Mouse (Mus musculus) myocyte (in vitro differentiated cells): ENCODE data around the gene Gm20431.

Source experiments
- CEBPB ChIP-seq: IDR thresholded peaks from 2 replicates; pipeline ENCODE4 v1.6.1; 2011; ENCODE audit warnings: mild to moderate bottlenecking, moderate library complexity; ENCODE audit not compliant: poor library complexity, insufficient read depth, severe bottlenecking
- MAX ChIP-seq: IDR thresholded peaks from one replicate; pipeline ENCODE4 v1.6.1; 2011; ENCODE audit warnings: low read depth, mild to moderate bottlenecking, control low read depth
- MYOD1 ChIP-seq, 3 experiments: IDR thresholded peaks; one replicate each; pipeline ENCODE4 v1.6.1; 2011; ENCODE audit warnings: control low read depth in 2 of 3, low read depth in 2 of 3, mild to moderate bottlenecking in 2 of 3, moderate library complexity in 1 of 3; ENCODE audit not compliant: insufficient read length in 2 of 3, control insufficient read depth in 1 of 3
- POLR2A ChIP-seq: IDR thresholded peaks from one replicate; pipeline ENCODE4 v1.6.1; 2011; ENCODE audit warnings: low read depth, mild to moderate bottlenecking, control low read depth, moderate library complexity; ENCODE audit not compliant: insufficient read length
- POLR2AphosphoS2 ChIP-seq: IDR thresholded peaks from one replicate; pipeline ENCODE4 v1.6.1; 2011; ENCODE audit warnings: low read depth, control low read depth; ENCODE audit not compliant: insufficient read length
- SRF ChIP-seq: IDR thresholded peaks from one replicate; pipeline ENCODE4 v1.6.1; 2011; ENCODE audit warnings: low read depth; ENCODE audit not compliant: control insufficient read depth, insufficient read length
- USF1 ChIP-seq: IDR thresholded peaks from one replicate; pipeline ENCODE4 v1.6.1; 2011; ENCODE audit warnings: low read depth, mild to moderate bottlenecking, control low read depth, moderate library complexity

- TF ChIP-seq POLR2A (no peak), MYOD1 (IDR thresholded peaks at IDR 0.05; ENCODE audit: control insufficient read depth in 1 of 3, insufficient read length in 2 of 3, low read depth in 2 of 3) (no peak), SRF (no peak), POLR2AphosphoS2 (no peak), CEBPB (no peak), MAX (no peak), USF1 (no peak)
These were observed 90.5 kb downstream of the Gm20431 start for GRCm38 (mm10) chr2:167570815-167571214.
